Mouse (Mus musculus) neural tube, embryonic 15.5 days (tissue): Measurements from ENCODE around the gene Agtr2. TPM values are rescaled to one million over a fixed set of nuclear protein-coding genes. Genes with fewer than 3 reads are reported as not detected.
"Not testable (repeated sequence)": the region's sequence is repeated elsewhere in the genome, so short reads cannot be mapped to it uniquely, and the experiment has no call there.

Experiments
- ATAC-seq: fragments of 200-750 bp; cut with Nextera tagmentation; 2 replicates; pipeline ENCODE4 v1.8.0; 2017; ENCODE audit warnings: mild to moderate bottlenecking, moderate TSS enrichment, moderate library complexity; ENCODE audit not compliant: low FRiP score
- H3K27ac ChIP-seq: fragments of 300-500 bp; sonication (generic); replicated peaks from 2 replicates; pipeline ENCODE4 v1.5.1; 2015; ENCODE audit warnings: mild to moderate bottlenecking, inconsistent platforms
- H3K27me3 ChIP-seq: fragments of 300-500 bp; sonication (generic); replicated peaks from 2 replicates; pipeline ENCODE4 v1.6.1; 2015; ENCODE audit warnings: inconsistent platforms
- H3K36me3 ChIP-seq: fragments of 300-500 bp; sonication (generic); 2 replicates; pipeline ENCODE4 v1.6.1; 2015; ENCODE audit warnings: inconsistent platforms
- H3K4me1 ChIP-seq: fragments of 300-500 bp; sonication (generic); 2 replicates; pipeline ENCODE4 v1.6.1; 2015; ENCODE audit warnings: inconsistent platforms
- H3K4me2 ChIP-seq: fragments of 300-500 bp; sonication (generic); 2 replicates; pipeline ENCODE4 v1.6.1; 2015; ENCODE audit warnings: inconsistent platforms, mild to moderate bottlenecking, moderate library complexity
- H3K4me3 ChIP-seq: fragments of 300-500 bp; sonication (generic); replicated peaks from 2 replicates; pipeline ENCODE4 v1.5.1; 2015; ENCODE audit warnings: mild to moderate bottlenecking, inconsistent platforms
- H3K9ac ChIP-seq: fragments of 300-500 bp; sonication (generic); replicated peaks from 2 replicates; pipeline ENCODE4 v1.6.1; 2015; ENCODE audit warnings: mild to moderate bottlenecking, inconsistent platforms
- H3K9me3 ChIP-seq: fragments of 300-500 bp; sonication (generic); replicated peaks from 2 replicates; pipeline ENCODE4 v1.6.1; 2016; ENCODE audit warnings: inconsistent platforms
- WGBS: fragments of 180-500 bp; shearing (Covaris S2); methylation state at CpG from one replicate; pipeline ENCODE4 v1.1.7; 2015; ENCODE audit warnings: mixed read lengths; 5-methylcytosine and 5-hydroxymethylcytosine counted together
- polyA plus RNA-seq: library from polyadenylated mRNA; unstranded; fragments of >200 nt; fragmentation: Nextera tagmentation; extraction: Ambion mirVana; gene quantifications from 2 replicates; pipeline ENCODE4 v1.2.1, GENCODE M21; 2015

Gene Agtr2
- 12.6 and 13.8 TPM in 2 replicates for polyA plus RNA-seq

GRCm38 (mm10) chrX:21484414-21484813 lies at the start of gene Agtr2:
Gene Agtr2 (plus strand): TSS chrX:21484544.
- Histone ChIP-seq H3K4me1 (no peaks in the 10 kb centered on the region), H3K27ac (no peak within 1 kb of the TSS), H3K36me3 (no peaks in the 10 kb centered on the region), H3K4me3 (peak within 1 kb of the TSS; percentile 15; the same call in 1 of the 2 replicates), H3K9ac (no peak within 1 kb of the TSS), H3K27me3 (no peaks in the 10 kb centered on the region), H3K9me3 (no peaks in the 10 kb centered on the region), H3K4me2 (no peak within 1 kb of the TSS; the same call in 1 of the 2 replicates)
- 55% methylated on average over 5 of the region's 5 CpGs for WGBS
- ATAC-seq, result no peak

- no peak for ATAC-seq
- 61% methylated on average over 3 of the region's 3 CpGs for WGBS
These were observed 31.8 kb upstream of the Agtr2 start for GRCm38 (mm10) chrX:21452519-21452918.

GRCm38 (mm10) chrX:21488111-21488510 lies 3.8 kb downstream of the Agtr2 start:
- WGBS, result 43% methylated on average over 2 of the region's 2 CpGs
- Histone ChIP-seq H3K4me2 (no peak overlapping the region), H3K9ac (no peak overlapping the region), H3K4me1 (no peaks in the 10 kb centered on the region), H3K9me3 (no peaks in the 10 kb centered on the region), H3K4me3 (no peak overlapping the region), H3K27ac (no peak overlapping the region), H3K36me3 (no peaks in the 10 kb centered on the region), H3K27me3 (no peaks in the 10 kb centered on the region)
- ATAC-seq, result no peak

More at GRCm38 (mm10) chrX:21452519-21452918, 31.8 kb upstream of the Agtr2 start:
- H3K9ac ChIP-seq, result no peak overlapping the region
- H3K36me3 ChIP-seq, result no peaks in the 10 kb centered on the region
- H3K4me2 ChIP-seq, result no peak overlapping the region
- H3K9me3 ChIP-seq, result no peaks in the 10 kb centered on the region
- no peak overlapping the region for H3K27ac ChIP-seq
- H3K4me1 ChIP-seq, result no peaks in the 10 kb centered on the region
- no peaks in the 10 kb centered on the region for H3K27me3 ChIP-seq
- H3K4me3 ChIP-seq, result no peak overlapping the region

GRCm38 (mm10) chrX:21500242-21500641 lies 15.9 kb downstream of the Agtr2 start:
- Histone ChIP-seq H3K36me3 (no peaks in the 10 kb centered on the region), H3K9ac (no peak overlapping the region), H3K4me2 (no peak overlapping the region), H3K27me3 (no peaks in the 10 kb centered on the region), H3K9me3 (no peaks in the 10 kb centered on the region), H3K4me1 (no peaks in the 10 kb centered on the region), H3K4me3 (no peak overlapping the region), H3K27ac (no peak overlapping the region)
- 55% methylated on average over 2 of the region's 2 CpGs for WGBS
- no peak for ATAC-seq

- not testable (repeated sequence) for H3K36me3 ChIP-seq, H3K4me2 ChIP-seq, H3K4me3 ChIP-seq, H3K9ac ChIP-seq, H3K4me1 ChIP-seq, H3K27ac ChIP-seq, H3K27me3 ChIP-seq, ATAC-seq, H3K9me3 ChIP-seq
- 90% methylated on average over 2 of the region's 2 CpGs for WGBS
These were observed 23.0 kb downstream of the Agtr2 start for GRCm38 (mm10) chrX:21507333-21507732.

GRCm38 (mm10) chrX:21522590-21522989 lies 38.2 kb downstream of the Agtr2 start:
- no peak for ATAC-seq
- Histone ChIP-seq H3K9ac (no peak overlapping the region), H3K36me3 (no peaks in the 10 kb centered on the region), H3K4me1 (no peaks in the 10 kb centered on the region), H3K27me3 (no peaks in the 10 kb centered on the region), H3K27ac (no peak overlapping the region), H3K4me3 (no peak overlapping the region), H3K9me3 (no peaks in the 10 kb centered on the region), H3K4me2 (no peak overlapping the region)
- 84% methylated on average over 4 of the region's 4 CpGs for WGBS

Other genes with a start within 250 kb of the Agtr2 start
- gene Slc6a14, start 230.4 kb downstream of the Agtr2 start, polyA plus RNA-seq, result 0.57 TPM in 1 of 2 replicates, not detected in the other